Mouse (Mus musculus) kidney, adult 2 months (tissue): ENCODE data around the gene Trim72.

Experiments
- CTCF ChIP-seq: fragments of 200-500 bp; conservative IDR thresholded peaks from 2 replicates; pipeline ENCODE4 v1.5.1; 2011; ENCODE audit warnings: low read depth, mild to moderate bottlenecking, control low read depth, low read length, moderate library complexity, mixed read lengths; ENCODE audit not compliant: insufficient read depth, insufficient read length
- POLR2A ChIP-seq: fragments of 200-500 bp; IDR thresholded peaks from one replicate; pipeline ENCODE4 v1.6.1; 2011; ENCODE audit warnings: low read depth, low read length, control low read depth

- TF ChIP-seq CTCF (peak; percentile 65), POLR2A (no peak)
These were observed 11.9 kb upstream of the Trim72 start for GRCm38 (mm10) chr7:127991643-127992487.
